Mouse (Mus musculus) myocyte (in vitro differentiated cells): ENCODE results near the gene Sec24c.

ENCODE experiments used
- MAX ChIP-seq: IDR thresholded peaks from one replicate; pipeline ENCODE4 v1.6.1; 2011; ENCODE audit warnings: low read depth, mild to moderate bottlenecking, control low read depth
- MYOD1 ChIP-seq, 3 experiments: IDR thresholded peaks; one replicate each; pipeline ENCODE4 v1.6.1; 2011; ENCODE audit warnings: control low read depth in 2 of 3, low read depth in 2 of 3, mild to moderate bottlenecking in 2 of 3, moderate library complexity in 1 of 3; ENCODE audit not compliant: insufficient read length in 2 of 3, control insufficient read depth in 1 of 3
- POLR2A ChIP-seq: IDR thresholded peaks from one replicate; pipeline ENCODE4 v1.6.1; 2011; ENCODE audit warnings: low read depth, mild to moderate bottlenecking, control low read depth, moderate library complexity; ENCODE audit not compliant: insufficient read length
- TCF12 ChIP-seq: IDR thresholded peaks from one replicate; pipeline ENCODE4 v1.6.1; 2011; ENCODE audit warnings: mild to moderate bottlenecking, control low read depth; ENCODE audit not compliant: poor library complexity, insufficient read depth, severe bottlenecking
- USF1 ChIP-seq: IDR thresholded peaks from one replicate; pipeline ENCODE4 v1.6.1; 2011; ENCODE audit warnings: low read depth, mild to moderate bottlenecking, control low read depth, moderate library complexity

DNA sequence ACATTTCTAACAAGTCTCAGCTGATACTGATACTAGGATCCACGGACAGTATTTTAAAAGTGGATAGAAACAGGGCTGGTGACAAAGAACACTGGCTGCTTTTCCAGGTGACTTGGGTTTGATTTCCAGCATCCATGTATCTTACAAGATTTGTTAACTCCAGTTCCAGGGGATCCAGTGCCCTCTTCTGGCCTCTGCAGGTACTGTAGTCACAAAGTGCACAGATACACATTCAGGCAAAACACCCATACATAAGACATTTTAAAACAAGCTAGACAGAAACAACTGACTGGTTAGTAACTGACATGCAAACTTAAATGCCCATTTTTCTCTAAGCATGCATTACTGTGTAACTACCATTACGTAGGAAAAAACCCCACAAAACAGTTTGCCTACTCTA is 1.1 kb upstream of the Sec24c start:
- TF ChIP-seq USF1, result no peak
- no peak for TF ChIP-seq TCF12
- TF ChIP-seq POLR2A, result no peak
- TF ChIP-seq MYOD1 (IDR thresholded peaks at IDR 0.05; ENCODE audit: control insufficient read depth in 1 of 3, insufficient read length in 2 of 3, low read depth in 2 of 3), result no peak
- TF ChIP-seq MAX, result no peak
